Mouse (Mus musculus) MN1 (cell line): Measurements from ENCODE around the gene Ces1b.

ENCODE experiments used
- DNase-seq: peaks from one replicate; pipeline ENCODE4 v3.0.0-alpha.2; 2016; ENCODE audit warnings: low spot score

Ces1b gene

DNA sequence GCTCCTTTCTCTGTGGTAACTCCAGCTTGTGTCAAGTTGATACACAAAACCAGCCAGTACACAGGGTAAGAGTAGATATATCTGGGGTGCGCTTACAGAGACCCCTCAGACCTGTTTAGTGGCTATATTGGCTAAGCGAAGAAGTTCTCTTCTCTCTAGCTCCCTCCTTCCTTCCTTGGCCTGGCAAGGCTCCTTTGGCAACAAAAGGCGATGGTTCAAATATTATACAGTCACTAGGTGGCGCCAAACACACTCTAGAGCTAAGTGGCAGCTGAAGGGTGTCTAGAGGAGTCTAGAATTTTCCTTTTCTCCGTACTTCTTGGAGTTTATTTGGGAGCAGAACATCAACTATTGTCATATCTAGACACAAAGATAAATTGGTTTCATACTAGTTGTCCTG lies 69.5 kb downstream of the Ces1b start:
- peak; percentile 42 for DNase-seq
